Mouse (Mus musculus) c-Kit-positive CD71-negative TER-119-negative erythroid progenitor cells, embryonic 14.5 days (primary cell): ENCODE data around the gene Fam3c.
"Not testable (repeated sequence)": the region's sequence is repeated elsewhere in the genome, so short reads cannot be mapped to it uniquely, and the experiment has no call there.

ENCODE experiments used
- DNase-seq: peaks from one replicate; pipeline ENCODE4 v3.0.0-alpha.2; 2013; ENCODE audit warnings: low read depth

Gene Fam3c

DNA sequence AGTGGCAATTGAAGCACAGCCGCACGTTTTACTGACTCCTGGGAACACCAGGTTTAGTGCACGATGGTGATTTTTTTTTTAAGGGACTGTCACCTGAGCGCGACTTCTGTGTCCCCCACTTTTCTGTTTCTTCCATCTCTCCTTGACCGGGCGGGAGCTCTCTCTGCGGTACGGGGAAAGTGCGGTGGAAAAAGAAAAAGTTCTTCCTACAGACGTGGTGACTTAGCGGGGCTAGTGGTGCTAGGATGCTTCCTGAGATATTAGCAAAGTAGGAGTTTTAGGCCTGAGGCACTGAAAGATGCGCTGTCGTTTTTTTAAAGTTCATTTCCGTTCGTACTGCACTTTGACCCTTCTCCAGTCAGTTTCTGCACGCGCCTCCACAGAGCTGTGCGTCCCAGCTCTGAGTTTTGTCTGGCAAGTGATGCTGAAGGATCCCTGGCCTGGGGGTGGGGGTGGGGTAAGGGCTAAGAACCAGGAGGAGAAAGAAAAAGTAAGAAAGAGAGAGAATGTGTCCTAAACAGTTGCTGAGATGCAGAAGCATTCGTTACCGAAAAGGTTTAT, 66.5 kb downstream of the Fam3c start:
- DNase-seq: no peak

DNA sequence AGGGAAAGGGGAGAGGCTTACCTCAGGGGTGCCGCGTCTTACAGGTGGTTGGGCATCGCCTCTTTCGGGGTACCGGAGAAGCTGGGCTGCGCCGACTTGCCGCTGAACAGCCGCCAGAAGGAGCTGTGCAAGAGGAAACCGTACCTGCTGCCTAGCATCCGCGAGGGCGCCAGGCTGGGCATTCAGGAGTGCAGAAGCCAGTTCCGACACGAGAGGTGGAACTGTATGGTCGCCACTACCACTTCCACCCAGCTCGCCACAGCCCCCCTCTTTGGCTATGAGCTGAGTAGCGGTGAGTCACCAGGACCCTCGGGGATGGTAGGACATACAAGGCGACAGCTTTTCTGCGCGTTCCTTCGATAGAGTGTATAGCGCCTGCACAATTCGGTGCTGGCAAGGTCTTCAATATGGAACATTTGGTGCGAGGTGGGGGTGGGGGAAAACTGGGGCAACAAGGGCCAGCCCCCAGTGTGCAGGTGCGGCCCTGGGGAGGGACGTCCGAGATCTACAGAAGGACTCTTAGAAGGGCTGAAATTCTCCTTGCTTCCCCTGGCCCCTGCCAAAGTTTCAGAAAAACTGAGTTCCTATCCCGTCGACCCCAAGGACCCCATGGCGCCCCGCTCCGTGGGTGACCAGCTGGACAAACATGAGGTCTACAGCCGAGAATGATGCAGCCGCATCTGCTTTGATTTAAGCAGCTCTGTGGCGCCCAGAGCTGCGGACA, 67.1 kb downstream of the Fam3c start:
- no peak for DNase-seq

DNA sequence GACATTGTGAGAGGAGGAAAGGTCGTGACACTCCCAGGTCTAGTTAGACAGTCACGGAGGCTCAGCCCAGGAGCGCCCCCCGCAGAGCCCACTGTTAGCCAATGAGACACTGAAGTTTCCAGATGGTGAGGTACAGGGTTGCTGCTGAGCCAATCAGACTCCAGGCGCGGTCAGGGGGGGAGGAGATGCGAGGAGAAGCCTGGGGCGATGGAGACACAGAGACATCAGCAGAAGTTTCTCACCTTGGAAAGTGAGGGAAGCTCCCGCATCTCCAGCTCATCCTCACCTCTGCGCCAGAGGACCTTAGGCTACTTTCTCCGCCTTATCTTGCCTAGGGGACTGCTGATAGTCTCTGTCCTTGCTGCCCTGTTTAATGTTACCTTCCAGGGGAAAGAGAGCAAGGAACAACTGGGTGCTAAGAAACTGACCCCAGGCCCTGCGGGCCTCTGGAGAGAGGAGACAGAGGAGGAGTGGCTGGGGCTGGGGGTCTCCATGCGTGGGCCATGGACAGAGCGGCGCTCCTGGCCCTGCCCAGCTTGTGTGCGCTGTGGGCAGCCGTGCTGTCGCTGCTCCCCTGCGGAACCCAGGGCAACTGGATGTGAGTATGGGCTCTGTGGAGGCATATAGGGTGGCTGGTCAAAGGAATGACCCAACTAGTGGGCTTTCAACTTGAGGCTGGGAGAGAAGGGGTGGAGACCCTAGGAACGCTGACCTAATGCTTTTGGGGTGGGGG, 67.9 kb downstream of the Fam3c start, which contains the start of gene Wnt16:
Gene Wnt16 (plus strand): TSS at position 224 of the 733 bp plus-strand sequence.
- no peak for DNase-seq

DNA sequence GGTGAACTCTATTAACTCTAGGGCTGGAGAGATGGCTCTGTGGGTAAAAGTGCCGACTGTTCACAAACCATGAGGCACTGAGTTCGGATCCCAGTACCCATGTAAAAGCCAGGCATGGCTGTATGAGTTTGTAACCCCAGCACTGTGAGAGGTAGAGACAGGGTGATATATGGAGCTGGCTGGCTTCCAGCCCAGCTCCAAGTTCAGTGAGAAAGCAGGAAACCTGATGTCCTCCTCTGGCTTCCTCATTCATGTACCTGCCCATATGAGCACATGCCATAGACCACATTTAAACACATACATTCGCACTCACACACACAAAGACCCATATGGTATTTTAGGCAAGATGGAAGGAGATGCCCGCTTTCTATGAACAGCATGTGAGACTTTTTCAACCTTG, 73.6 kb downstream of the Fam3c start:
- DNase-seq: no peak

DNA sequence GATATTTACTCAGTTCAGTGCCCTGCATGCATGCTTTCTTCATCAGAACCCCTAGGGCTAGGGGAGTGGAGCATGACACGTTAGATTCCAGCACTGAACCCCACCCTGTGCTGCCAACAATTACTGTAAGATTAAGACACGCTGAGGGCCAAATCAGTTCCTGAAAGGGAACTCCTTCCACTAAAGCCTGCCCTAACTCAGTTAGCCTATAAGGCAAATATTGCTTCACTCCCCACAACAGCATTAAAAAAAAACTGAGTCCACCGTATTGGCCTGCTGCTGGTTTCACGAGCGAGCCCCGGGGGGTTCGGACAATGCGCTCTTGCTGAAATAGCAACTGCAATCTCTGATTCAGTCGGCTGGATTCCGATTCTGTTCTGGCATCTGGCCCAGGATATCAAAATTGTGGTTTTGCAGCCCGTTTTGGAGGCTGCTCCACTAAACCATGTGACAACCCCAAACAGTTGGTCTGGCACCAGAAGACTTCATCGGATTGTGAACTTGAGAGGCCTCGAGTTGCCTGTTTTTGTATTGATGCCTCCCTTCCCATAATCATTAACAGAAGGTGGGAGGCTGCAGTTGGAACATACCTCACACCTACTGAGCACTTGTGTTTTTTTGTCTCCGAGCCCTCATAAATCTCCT, 75.7 kb downstream of the Fam3c start:
- no peak for DNase-seq

DNA sequence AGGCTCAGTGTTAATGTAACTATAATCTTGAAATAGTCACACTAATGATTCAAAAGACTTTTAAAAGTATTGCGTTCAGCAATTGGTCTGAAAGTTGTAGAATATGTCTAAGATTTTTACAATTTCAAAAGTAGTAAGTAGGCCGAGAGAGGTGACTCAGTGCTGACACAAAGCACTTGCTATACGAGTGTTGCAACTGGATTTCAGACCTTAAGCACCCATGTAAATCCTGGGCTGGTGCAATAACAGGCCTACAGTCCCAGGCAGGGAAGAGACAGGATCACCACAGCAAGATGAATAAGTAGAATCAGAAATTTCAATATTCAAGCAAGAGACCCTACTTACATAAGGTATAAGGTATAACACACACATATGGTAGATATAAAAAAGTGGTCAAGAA, 78.1 kb downstream of the Fam3c start:
- DNase-seq: no peak

DNA sequence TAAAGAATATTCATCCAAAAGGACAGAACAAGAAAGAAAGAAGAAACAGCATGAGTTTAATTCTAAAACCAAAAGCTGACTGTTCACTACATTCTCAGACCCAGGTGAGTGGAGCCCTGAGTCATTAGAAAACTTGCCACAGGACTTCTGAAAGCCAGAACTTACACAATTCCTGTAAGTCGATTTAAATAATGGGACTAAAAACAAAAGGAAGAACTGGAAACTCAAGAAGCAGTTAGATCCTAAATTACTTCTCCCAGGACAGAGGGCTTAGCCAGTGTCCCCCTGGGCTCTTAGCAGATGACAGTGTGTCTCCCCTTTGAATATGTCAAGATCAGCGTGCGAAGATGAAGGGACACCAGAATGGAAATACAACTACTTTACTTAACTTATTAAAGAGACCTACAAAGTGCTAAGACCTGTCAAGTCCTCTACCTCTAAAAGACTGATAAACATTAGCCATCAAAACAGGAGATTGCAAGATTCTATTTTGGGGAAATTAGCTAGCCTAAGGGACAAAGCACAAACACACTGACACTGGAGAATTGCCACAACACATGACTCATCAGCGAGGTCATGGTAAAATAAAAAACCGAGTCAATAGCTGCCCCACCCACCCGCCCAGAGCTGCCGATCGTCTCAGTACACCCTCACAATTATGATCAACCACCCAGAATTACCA, 86.1 kb downstream of the Fam3c start:
- no peak for DNase-seq

DNA sequence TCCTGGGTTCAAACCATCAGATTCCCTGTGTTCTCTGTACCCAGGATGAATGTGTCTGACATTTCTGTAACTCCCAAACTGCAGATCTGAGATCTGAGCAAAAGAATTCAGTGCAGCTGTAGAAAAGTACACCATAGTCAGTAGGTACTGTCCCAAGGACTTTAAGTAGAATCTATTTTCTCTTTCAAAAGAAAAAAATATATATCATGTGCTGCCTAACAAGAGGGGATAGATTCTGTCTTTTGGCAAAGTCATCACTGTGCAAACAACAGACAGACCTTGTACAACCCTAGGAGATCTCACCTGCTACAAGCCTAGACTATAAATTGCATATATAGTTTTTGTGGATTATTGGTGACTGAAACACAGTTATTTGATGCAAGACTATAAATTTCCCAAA, 87.4 kb downstream of the Fam3c start:
- no peak for DNase-seq

DNA sequence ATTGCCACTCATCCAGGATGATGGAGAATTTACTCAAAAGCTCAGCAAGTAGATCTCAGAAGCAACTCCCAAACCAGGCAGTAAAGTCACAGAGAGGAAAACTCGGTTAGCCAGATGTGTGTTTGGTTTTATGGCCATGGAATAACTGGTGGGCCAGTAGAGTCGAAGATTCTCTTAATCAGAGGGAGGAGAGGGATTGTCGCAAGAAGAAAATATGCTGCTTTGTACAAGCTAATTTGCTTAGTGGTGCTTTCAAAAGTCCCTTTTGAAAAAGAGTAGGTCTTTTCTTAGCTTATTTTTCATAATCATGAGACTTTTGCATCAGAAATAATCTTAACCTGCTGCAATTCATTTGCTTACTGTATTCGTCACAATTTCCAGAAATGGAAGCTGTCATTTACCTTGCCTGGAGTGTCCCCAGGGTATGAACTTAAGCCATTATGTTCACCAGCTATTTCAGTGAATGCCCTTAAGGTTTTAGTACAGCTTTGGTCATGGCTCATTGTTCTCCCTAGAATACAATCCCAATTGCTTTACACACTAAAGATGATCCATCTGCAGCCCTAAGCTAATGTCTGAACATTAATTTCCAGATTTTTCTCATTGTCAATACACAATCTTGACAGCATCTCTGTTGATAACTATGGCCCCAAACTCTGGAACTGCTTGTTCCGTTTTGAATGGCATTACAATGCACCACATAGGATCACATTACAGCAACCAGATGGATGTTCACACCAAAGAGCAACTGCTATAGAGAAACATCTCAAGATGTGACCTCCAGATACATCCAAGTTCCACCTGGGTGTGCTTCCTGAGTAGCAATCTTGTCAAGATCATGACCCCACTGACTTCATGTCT, 88.0 kb downstream of the Fam3c start:
- DNase-seq: no peak

DNA sequence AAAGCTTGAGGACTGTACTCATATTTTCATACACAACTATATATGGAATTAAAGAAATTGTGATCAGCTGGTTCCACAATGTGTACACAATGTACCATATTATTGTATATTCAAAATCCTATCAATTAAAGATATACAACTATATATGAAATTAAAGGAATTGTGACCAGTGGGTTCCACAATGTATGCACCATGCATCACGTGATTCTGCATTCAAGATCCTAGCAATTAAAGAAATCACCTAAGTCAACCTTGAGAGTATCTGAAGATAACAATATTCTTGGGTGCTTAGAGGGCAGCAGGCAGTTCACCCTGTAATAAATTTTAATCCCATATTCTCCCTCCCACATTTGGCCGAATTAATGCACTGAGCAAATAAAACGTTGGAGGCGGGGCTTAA, 90.0 kb downstream of the Fam3c start:
- DNase-seq: no peak

DNA sequence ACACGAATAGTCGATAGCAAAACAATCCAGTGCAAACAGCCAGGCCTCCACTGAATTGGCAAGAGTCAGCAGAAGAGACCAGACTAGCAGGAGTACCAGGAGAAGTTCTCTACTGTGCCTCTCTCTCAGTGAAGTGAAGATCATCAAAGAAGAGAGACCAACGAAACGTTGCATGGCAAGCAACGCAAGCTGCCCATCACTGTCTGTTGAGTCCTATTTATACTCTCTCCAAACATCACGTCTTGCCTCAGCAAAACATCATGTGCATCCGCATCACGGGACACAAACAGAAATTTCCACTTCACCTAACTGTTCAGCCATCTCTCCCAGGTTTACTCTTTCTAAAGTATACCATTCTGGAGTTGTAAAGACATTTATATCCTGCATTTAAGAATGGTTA, 91.9 kb downstream of the Fam3c start:
- not testable (repeated sequence) for DNase-seq

DNA sequence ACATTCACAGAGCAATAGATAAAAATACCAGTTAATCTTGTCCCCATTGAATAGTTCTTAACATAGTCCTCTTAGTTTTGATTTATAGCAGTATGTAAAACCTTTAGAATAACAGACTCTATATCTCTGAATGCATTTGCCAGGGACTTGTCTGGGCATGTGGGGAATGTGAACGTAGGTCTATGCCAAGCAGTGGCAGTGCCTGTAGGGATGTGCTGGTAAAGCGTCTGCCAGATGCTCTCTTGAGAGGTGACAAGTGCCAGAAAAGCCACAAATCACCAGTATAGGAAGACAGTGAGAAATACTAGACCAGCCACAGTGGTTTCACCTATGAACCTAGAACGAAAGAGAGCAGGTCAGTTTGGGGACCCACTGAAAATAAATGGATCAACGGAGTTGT, 93.5 kb downstream of the Fam3c start:
- DNase-seq: no peak

DNA sequence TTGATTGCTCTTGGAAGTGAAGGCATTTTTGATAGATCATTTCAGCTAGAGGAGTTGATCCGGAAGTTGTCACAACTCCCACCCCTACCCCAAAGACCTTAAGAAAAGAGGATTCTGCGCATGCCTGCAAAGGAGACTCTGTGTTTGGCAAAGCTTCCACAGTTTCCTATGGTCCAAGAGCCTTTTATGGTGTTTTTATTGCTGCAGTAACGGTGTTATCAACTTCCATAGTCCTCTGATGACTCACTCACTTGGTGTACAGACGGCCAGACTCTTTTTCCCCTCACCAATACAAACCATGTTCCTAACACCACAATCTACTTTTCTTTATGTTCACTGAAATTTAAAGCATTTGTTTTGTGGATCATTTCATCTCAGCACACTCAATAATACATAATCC, 97.3 kb downstream of the Fam3c start:
- DNase-seq: no peak
